Mouse (Mus musculus) liver, postnatal 0 days (tissue): ENCODE measurements around the gene Ubr4. TPM values are rescaled to one million over a fixed set of nuclear protein-coding genes. Genes with fewer than 3 reads are reported as not detected.

Experiments
- ATAC-seq: fragments of 200-750 bp; cut with Nextera tagmentation; 2 replicates; pipeline ENCODE4 v1.8.0; 2017; ENCODE audit warnings: mild to moderate bottlenecking, moderate library complexity
- DNase-seq: peaks from one replicate; pipeline ENCODE4 v3.0.0-alpha.2; 2016
- H3K27ac ChIP-seq: fragments of 300-500 bp; sonication (generic); 2 replicates; pipeline ENCODE4 v1.5.1; 2014; ENCODE audit warnings: antibody characterized with exemption, moderate library complexity, mild to moderate bottlenecking, low read depth
- H3K27me3 ChIP-seq: fragments of 300-500 bp; sonication (generic); 2 replicates; pipeline ENCODE4 v1.6.1; 2014; ENCODE audit warnings: low read length, control low read depth, mixed read lengths; ENCODE audit not compliant: insufficient read depth
- H3K36me3 ChIP-seq: fragments of 300-500 bp; sonication (generic); replicated peaks from 2 replicates; pipeline ENCODE4 v1.6.1; 2014; ENCODE audit warnings: mild to moderate bottlenecking, control low read depth, low read length, moderate library complexity, mixed read lengths; ENCODE audit not compliant: insufficient read depth
- H3K4me1 ChIP-seq: fragments of 300-500 bp; sonication (generic); 2 replicates; pipeline ENCODE4 v1.6.1; 2014; ENCODE audit warnings: antibody characterized with exemption, mild to moderate bottlenecking, control low read depth; ENCODE audit not compliant: insufficient read depth
- H3K4me2 ChIP-seq: fragments of 300-500 bp; sonication (generic); 2 replicates; pipeline ENCODE4 v1.6.1; 2014; ENCODE audit warnings: low read depth, mild to moderate bottlenecking, low read length, moderate library complexity, mixed read lengths
- H3K4me3 ChIP-seq: fragments of 300-500 bp; sonication (generic); 2 replicates; pipeline ENCODE4 v1.5.1; 2014; ENCODE audit warnings: low read depth, low read length
- H3K9ac ChIP-seq: fragments of 300-500 bp; sonication (generic); replicated peaks from 2 replicates; pipeline ENCODE4 v1.6.1; 2014; ENCODE audit warnings: mild to moderate bottlenecking, moderate library complexity
- H3K9me3 ChIP-seq: fragments of 300-500 bp; sonication (generic); 2 replicates; pipeline ENCODE4 v1.6.1; 2016; ENCODE audit warnings: mild to moderate bottlenecking, control low read depth, low read length, mixed read lengths
- CTCF ChIP-seq: sonication (generic); IDR thresholded peaks from 2 replicates; pipeline ENCODE4 v1.5.1; 2016; ENCODE audit warnings: antibody characterized with exemption, low read depth
- EP300 ChIP-seq: IDR thresholded peaks from 2 replicates; pipeline ENCODE4 v1.6.1; 2016; ENCODE audit warnings: antibody characterized with exemption, low read depth, mild to moderate bottlenecking
- WGBS: fragments of 180-500 bp; shearing (Covaris S2); extraction: QIAGEN DNeasy Blood & Tissue Kit; methylation state at CpG from one replicate; pipeline ENCODE4 v1.1.7; 2014; ENCODE audit not compliant: insufficient replicate concordance; 5-methylcytosine and 5-hydroxymethylcytosine counted together
- polyA plus RNA-seq: library from polyadenylated mRNA; unstranded; fragments of >200 nt; fragmentation: Nextera tagmentation; extraction: Ambion mirVana; gene quantifications from 2 replicates; pipeline ENCODE4 v1.2.1, GENCODE M21; 2015

Ubr4 gene
- polyA plus RNA-seq, 1 experiment from 2014 or later: 24.7 TPM

DNA sequence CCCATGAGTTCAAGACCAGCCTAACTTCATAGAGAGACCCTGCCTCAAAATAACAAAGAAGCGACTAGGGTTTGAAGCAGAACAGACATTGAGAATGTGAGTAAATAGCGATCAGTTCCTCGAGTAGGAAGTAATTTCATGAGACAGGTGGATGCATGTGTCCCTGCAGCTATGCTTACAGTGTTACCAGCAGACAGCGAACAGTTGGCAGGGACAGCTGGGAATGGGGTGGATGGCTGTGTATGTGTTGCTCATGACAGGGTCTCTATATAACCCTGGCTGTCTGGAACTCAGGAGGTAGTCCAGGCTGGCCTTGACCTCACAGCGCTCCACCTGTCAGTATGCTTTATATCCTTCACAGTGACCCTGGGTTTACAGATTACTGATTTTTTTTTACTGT, 15.6 kb downstream of the Ubr4 start:
- no peaks in the 10 kb centered on the region for H3K4me1 ChIP-seq
- no peak overlapping the region for H3K4me3 ChIP-seq
- H3K9me3 ChIP-seq: no peaks in the 10 kb centered on the region
- H3K36me3 ChIP-seq: peaks cover 82% of the 10 kb centered on the region
- no peaks in the 10 kb centered on the region for H3K27me3 ChIP-seq
- TF ChIP-seq CTCF: no peak
- no peak for TF ChIP-seq EP300
- no peak overlapping the region for H3K4me2 ChIP-seq
- ATAC-seq: no peak
- no peak overlapping the region for H3K27ac ChIP-seq
- 89% methylated on average over 5 of the region's 5 CpGs for WGBS
- DNase-seq: no peak
- H3K9ac ChIP-seq: no peak overlapping the region

- ATAC-seq: peak; percentile 92
- Histone ChIP-seq H3K4me1 (no peaks in the 10 kb centered on the region), H3K36me3 (peaks cover 60% of the 10 kb centered on the region), H3K4me3 (no peak overlapping the region), H3K27me3 (no peaks in the 10 kb centered on the region), H3K9ac (no peak overlapping the region), H3K9me3 (no peaks in the 10 kb centered on the region), H3K27ac (peak overlapping the region; percentile 69), H3K4me2 (no peak overlapping the region)
- 65% methylated on average over 4 of the region's 4 CpGs for WGBS
- no peak for DNase-seq
- TF ChIP-seq EP300 (no peak), CTCF (no peak)
Observed at GRCm38 (mm10) chr4:139373130-139373529, 20.7 kb downstream of the Ubr4 start.

GRCm38 (mm10) chr4:139373531-139373930, 21.1 kb downstream of the Ubr4 start:
- no peak for DNase-seq
- peaks cover 58% of the 10 kb centered on the region for H3K36me3 ChIP-seq
- H3K4me3 ChIP-seq: no peak overlapping the region
- WGBS: 69% methylated on average over 10 of the region's 10 CpGs
- peak overlapping the region; percentile 69 for H3K27ac ChIP-seq
- H3K4me2 ChIP-seq: no peak overlapping the region
- no peak for TF ChIP-seq CTCF
- no peak for TF ChIP-seq EP300
- H3K9ac ChIP-seq: no peak overlapping the region
- no peaks in the 10 kb centered on the region for H3K27me3 ChIP-seq
- ATAC-seq: peak; percentile 56
- no peaks in the 10 kb centered on the region for H3K4me1 ChIP-seq
- no peaks in the 10 kb centered on the region for H3K9me3 ChIP-seq

- 13% methylated on average over 8 of the region's 8 CpGs for WGBS
- TF ChIP-seq EP300 (no peak), CTCF (no peak)
- Histone ChIP-seq H3K27me3 (no peaks in the 10 kb centered on the region), H3K9me3 (no peaks in the 10 kb centered on the region), H3K4me3 (peak overlapping the region; percentile 100), H3K9ac (peak overlapping the region; percentile 88), H3K4me2 (peak overlapping the region; percentile 93), H3K4me1 (peaks cover 22% of the 10 kb centered on the region), H3K27ac (peak overlapping the region; percentile 87), H3K36me3 (peaks cover 21% of the 10 kb centered on the region)
- ATAC-seq (no peak), DNase-seq (no peak)
Observed at GRCm38 (mm10) chr4:139379719-139380118, 27.3 kb downstream of the Ubr4 start.

DNA sequence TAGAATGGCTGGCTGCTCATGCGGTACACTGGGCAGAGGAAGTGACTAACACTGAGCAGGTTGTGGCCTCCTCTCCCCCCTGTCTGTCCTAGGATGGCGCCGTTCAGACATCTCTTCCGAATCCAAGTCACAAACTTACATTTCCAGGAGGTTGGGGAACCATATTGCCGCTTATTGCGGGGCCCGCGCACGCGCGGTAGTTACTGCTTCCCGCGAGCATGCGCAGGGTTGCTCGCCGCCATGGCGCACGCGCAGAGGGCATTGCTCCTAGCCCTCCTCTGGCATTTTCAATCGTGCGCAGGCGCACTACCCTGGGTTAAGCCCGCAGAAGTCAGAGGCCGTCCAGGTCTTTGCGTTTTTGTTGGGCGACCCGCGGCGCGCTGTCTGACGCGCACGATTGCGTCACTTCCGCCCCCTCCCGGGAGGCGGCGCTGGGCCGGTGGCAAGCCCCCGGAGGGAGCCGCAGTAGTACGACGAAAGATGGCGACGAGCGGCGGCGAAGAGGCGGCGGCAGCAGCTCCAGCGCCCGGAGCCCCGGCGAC, 27.9 kb downstream of the Ubr4 start:
- TF ChIP-seq EP300: no peak
- peak; percentile 32; the same call in 1 of the 2 replicates for TF ChIP-seq CTCF
- no peaks in the 10 kb centered on the region for H3K9me3 ChIP-seq
- H3K36me3 ChIP-seq: peaks cover 16% of the 10 kb centered on the region

GRCm38 (mm10) chr4:139380775-139381451, 28.5 kb downstream of the Ubr4 start:
- Histone ChIP-seq H3K36me3 (peaks cover 10% of the 10 kb centered on the region), H3K9me3 (no peaks in the 10 kb centered on the region), H3K4me1 (peaks cover 27% of the 10 kb centered on the region), H3K27ac (peak overlapping the region; percentile 97), H3K4me2 (peak overlapping the region; percentile 66), H3K27me3 (no peaks in the 10 kb centered on the region), H3K4me3 (peak overlapping the region; percentile 100), H3K9ac (peak overlapping the region; percentile 91)
- peak; percentile 74 for DNase-seq
- ATAC-seq: peak; percentile 58
- TF ChIP-seq CTCF: no peak
- TF ChIP-seq EP300: no peak
- WGBS: 2% methylated on average over 33 of the region's 44 CpGs

More for the DNA sequence above, 27.9 kb downstream of the Ubr4 start:
- Histone ChIP-seq H3K27me3 (no peaks in the 10 kb centered on the region), H3K4me1 (peaks cover 27% of the 10 kb centered on the region), H3K27ac (peak overlapping the region; percentile 97), H3K4me2 (peak overlapping the region; percentile 93), H3K9ac (peak overlapping the region; percentile 91), H3K4me3 (peak overlapping the region; percentile 100)
- peak; percentile 100 for DNase-seq
- peak; percentile 94 for ATAC-seq
- WGBS: 4% methylated on average over 49 of the region's 54 CpGs
